Mouse (Mus musculus): ENCODE data around the gene Mbtps2. TPM values are rescaled to one million over a fixed set of nuclear protein-coding genes. Genes with fewer than 3 reads are reported as not detected.

Gene Mbtps2
- 16.4 and 24.3 TPM in 2 replicates for total RNA-seq (2014; rRNA removed)
- 18.9 and 23.4 TPM in 2 replicates for polyA plus RNA-seq (2015; fragmentation: Nextera tagmentation; extraction: Ambion mirVana)

DNA sequence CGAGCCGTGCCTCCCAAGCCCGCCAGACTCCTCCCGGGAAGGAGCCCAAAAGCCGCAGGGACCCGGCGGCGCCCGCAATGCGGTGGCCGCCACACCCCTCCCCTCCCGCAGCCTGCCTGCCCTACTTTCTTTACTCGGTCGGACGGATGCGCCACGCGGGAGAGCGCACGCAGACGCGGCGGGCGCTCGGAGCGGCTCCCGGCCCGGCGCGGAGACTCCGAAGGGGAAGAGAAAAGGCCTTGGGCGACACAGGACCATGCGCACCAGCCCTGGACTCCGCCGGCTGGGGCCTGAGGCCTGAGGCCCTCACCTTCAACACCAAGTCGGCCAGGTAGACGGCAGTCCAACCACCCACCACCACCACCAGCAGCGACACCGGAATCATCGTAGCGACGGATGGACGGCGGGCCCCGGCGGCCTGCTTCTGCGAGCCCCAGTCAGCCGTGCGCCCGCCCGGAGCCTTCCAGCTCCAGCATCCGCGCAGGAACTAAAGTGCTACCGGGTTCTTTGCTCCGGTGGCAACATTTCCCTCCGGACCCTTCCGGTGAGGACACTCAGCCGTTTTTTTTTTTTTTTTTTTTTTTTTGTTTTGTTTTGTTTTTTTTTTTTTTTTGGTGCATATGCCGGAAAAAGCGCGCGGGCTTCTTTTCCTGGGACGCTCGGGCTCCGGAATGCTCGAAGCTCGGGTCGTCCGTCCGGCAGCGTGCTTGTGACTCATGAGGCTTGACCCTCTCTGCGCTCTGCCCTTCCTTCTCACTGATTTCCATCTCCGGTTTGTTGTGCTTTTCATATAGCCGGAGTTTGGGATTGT lies at the start of gene Mbtps2:
TSS of gene Mbtps2 (minus strand) at position 530 of the 811 bp plus-strand sequence.
- Histone ChIP-seq H3K27me3 (ENCODE audit: insufficient read depth, low read length) (no peaks in the 10 kb centered on the region), H3K4me3 (ENCODE audit: low read depth, low read length) (peak within 1 kb of the TSS; percentile 58), H3K4me2 (ENCODE audit: low read depth, low read length, poor library complexity, severe bottlenecking) (peak within 1 kb of the TSS; percentile 49), H3K9me3 (ENCODE audit: low read length) (no peaks in the 10 kb centered on the region), H3K4me1 (ENCODE audit: insufficient read depth, low read length) (no peaks in the 10 kb centered on the region), H3K27ac (ENCODE audit: low read depth, low read length) (peak within 1 kb of the TSS; percentile 86), H3K9ac (replicated peaks; ENCODE audit: low read length, poor library complexity, severe bottlenecking) (peak within 1 kb of the TSS; percentile 77), H3K36me3 (ENCODE audit: insufficient read depth, low read length) (no peaks in the 10 kb centered on the region)
- WGBS: 24% methylated on average over 52 of the region's 74 CpGs
- peak; percentile 89 for ATAC-seq (ENCODE audit: low FRiP score)
- DNase-seq (ENCODE audit: low spot score): peak; percentile 74
- no peak for TF ChIP-seq CTCF (IDR thresholded peaks at IDR 0.05)

DNA sequence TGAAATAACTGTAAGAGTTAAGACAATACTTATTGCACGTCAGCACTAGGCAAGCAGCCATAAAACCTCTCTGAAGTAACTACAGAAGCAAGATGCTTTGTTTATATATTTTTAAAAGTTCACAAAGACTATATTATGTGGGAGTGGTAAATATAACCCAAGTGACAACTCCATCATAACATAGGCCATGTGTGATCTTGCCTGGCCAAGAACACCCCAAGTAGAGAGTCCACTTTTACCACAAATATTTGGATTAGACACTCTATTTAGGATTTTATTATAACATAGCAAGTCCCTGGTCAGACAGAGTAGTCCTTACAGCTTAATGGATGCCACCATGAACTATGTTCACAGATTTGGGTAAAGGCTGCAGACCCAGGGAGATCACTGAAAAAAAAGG lies 47.9 kb upstream of the Mbtps2 start:
- Histone ChIP-seq H3K4me2 (ENCODE audit: low read depth, low read length, poor library complexity, severe bottlenecking) (no peak overlapping the region), H3K27me3 (ENCODE audit: insufficient read depth, low read length) (no peaks in the 10 kb centered on the region), H3K36me3 (ENCODE audit: insufficient read depth, low read length) (no peaks in the 10 kb centered on the region), H3K9me3 (ENCODE audit: low read length) (no peaks in the 10 kb centered on the region), H3K27ac (ENCODE audit: low read depth, low read length) (no peak overlapping the region), H3K4me3 (ENCODE audit: low read depth, low read length) (no peak overlapping the region), H3K4me1 (ENCODE audit: insufficient read depth, low read length) (no peaks in the 10 kb centered on the region), H3K9ac (replicated peaks; ENCODE audit: low read length, poor library complexity, severe bottlenecking) (no peak overlapping the region)
- ATAC-seq (ENCODE audit: low FRiP score) (no peak), DNase-seq (ENCODE audit: low spot score) (no peak)
- TF ChIP-seq CTCF (IDR thresholded peaks at IDR 0.05): no peak
- 83% methylated on average over 1 of the region's 1 CpGs for WGBS

DNA sequence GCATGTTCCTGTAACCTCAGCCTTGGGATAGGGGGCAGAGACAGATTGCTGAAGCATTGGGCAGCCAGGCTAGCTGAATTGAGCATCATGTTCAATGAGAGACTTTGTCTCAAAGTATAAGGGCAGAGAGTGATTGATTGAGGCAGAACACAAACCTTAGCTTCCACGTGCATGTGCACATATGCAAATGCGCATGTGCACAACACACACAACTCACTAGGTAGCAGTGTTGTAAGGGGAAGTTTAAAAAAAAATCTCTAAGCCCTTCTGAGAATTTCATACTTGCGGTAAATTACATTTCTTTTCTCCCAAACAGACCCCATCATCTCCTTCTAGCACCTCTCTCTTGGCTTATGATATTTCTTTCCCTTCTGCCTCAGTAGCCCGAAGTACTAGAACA lies 46.2 kb upstream of the Mbtps2 start:
- Histone ChIP-seq H3K36me3 (ENCODE audit: insufficient read depth, low read length) (no peaks in the 10 kb centered on the region), H3K9me3 (ENCODE audit: low read length) (no peaks in the 10 kb centered on the region), H3K27ac (ENCODE audit: low read depth, low read length) (no peak overlapping the region), H3K4me1 (ENCODE audit: insufficient read depth, low read length) (no peaks in the 10 kb centered on the region), H3K9ac (replicated peaks; ENCODE audit: low read length, poor library complexity, severe bottlenecking) (no peak overlapping the region), H3K4me2 (ENCODE audit: low read depth, low read length, poor library complexity, severe bottlenecking) (no peak overlapping the region), H3K4me3 (ENCODE audit: low read depth, low read length) (no peak overlapping the region), H3K27me3 (ENCODE audit: insufficient read depth, low read length) (no peaks in the 10 kb centered on the region)
- 74% methylated on average over 4 of the region's 4 CpGs for whole genome bisulfite sequencing
- no peak for TF ChIP-seq CTCF (IDR thresholded peaks at IDR 0.05)
- ATAC-seq (ENCODE audit: low FRiP score) (no peak), DNase-seq (ENCODE audit: low spot score) (no peak)

DNA sequence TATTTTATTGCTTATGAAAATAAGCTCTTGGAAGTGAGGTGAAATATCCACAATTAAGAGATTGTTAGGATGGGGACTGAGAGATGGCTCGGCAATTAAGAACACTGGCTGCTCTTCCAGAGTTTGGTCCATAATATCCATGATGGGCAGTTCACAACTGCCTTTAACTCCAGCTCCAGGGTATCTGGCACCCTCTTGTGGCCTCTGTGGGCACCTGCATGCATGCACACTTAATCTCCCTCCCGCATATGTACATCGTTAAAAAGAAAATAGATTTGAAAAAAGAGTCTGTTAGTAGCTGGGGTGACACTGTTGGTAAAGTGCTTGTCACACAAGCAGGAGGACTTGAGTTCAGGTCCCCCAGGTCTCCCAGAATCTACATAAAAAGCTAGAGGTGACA lies 45.8 kb upstream of the Mbtps2 start:
- H3K27ac ChIP-seq (ENCODE audit: low read depth, low read length): no peak overlapping the region
- 27% methylated on average over 3 of the region's 3 CpGs for whole genome bisulfite sequencing
- no peak for ATAC-seq (ENCODE audit: low FRiP score)

DNA sequence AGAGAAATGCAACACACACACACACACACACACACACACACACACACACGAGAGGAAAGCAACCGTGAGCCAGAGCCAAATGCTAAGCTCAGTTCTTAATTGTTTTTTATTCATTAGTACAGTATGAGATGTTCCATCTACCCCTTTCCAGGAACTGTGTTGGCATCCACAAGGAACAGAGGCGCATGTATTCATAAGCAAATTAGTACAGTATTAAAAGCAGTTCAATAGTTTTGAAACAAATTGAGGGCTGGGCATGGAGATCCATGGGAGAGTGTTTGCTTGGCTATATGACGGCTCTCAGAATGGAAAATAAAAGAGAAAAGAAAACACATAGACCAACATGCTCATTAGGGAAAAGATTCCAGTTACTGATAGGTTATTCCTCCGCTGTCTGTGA lies 44.3 kb upstream of the Mbtps2 start:
- WGBS: 79% methylated on average over 5 of the region's 5 CpGs
- no peak overlapping the region for H3K4me3 ChIP-seq (ENCODE audit: low read depth, low read length)
- ATAC-seq (ENCODE audit: low FRiP score) (no peak), DNase-seq (ENCODE audit: low spot score) (no peak)
- no peaks in the 10 kb centered on the region for H3K27me3 ChIP-seq (ENCODE audit: insufficient read depth, low read length)
- no peak for TF ChIP-seq CTCF (IDR thresholded peaks at IDR 0.05)
- H3K27ac ChIP-seq (ENCODE audit: low read depth, low read length): no peak overlapping the region
- no peaks in the 10 kb centered on the region for H3K36me3 ChIP-seq (ENCODE audit: insufficient read depth, low read length)
- H3K4me2 ChIP-seq (ENCODE audit: low read depth, low read length, poor library complexity, severe bottlenecking): no peak overlapping the region
- H3K4me1 ChIP-seq (ENCODE audit: insufficient read depth, low read length): no peaks in the 10 kb centered on the region
- H3K9ac ChIP-seq (replicated peaks; ENCODE audit: low read length, poor library complexity, severe bottlenecking): no peak overlapping the region
- H3K9me3 ChIP-seq (ENCODE audit: low read length): no peaks in the 10 kb centered on the region

More for the DNA sequence above, 45.8 kb upstream of the Mbtps2 start:
- peak; percentile 82 for TF ChIP-seq CTCF (IDR thresholded peaks at IDR 0.05)
- H3K4me2 ChIP-seq (ENCODE audit: low read depth, low read length, poor library complexity, severe bottlenecking): no peak overlapping the region
- no peaks in the 10 kb centered on the region for H3K4me1 ChIP-seq (ENCODE audit: insufficient read depth, low read length)
- DNase-seq (ENCODE audit: low spot score): peak; percentile 51
- H3K9ac ChIP-seq (replicated peaks; ENCODE audit: low read length, poor library complexity, severe bottlenecking): no peak overlapping the region
- H3K27me3 ChIP-seq (ENCODE audit: insufficient read depth, low read length): no peaks in the 10 kb centered on the region
- no peak overlapping the region for H3K4me3 ChIP-seq (ENCODE audit: low read depth, low read length)
- no peaks in the 10 kb centered on the region for H3K9me3 ChIP-seq (ENCODE audit: low read length)
- no peaks in the 10 kb centered on the region for H3K36me3 ChIP-seq (ENCODE audit: insufficient read depth, low read length)

DNA sequence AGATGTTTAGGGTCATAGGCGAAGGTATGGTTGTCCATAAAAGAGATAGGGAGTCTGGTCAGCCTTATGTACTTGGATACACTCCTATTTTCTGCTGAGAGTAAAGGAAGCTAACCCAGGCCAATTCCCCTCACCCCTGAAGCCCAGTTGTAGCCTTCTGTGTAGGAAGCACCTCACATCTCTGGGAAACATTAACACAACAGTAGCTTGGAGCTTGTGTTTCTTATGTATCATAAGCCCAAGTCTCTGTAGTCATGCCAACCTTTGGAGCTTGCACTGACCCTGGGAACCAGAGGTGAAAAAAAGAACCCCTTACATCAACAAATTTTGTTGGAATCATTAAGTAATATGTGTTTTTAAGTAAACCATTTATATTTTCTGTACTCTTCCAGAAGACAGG lies 38.7 kb upstream of the Mbtps2 start:
- Histone ChIP-seq H3K27me3 (ENCODE audit: insufficient read depth, low read length) (no peaks in the 10 kb centered on the region), H3K27ac (ENCODE audit: low read depth, low read length) (no peak overlapping the region), H3K4me2 (ENCODE audit: low read depth, low read length, poor library complexity, severe bottlenecking) (no peak overlapping the region), H3K9ac (replicated peaks; ENCODE audit: low read length, poor library complexity, severe bottlenecking) (no peak overlapping the region), H3K4me1 (ENCODE audit: insufficient read depth, low read length) (no peaks in the 10 kb centered on the region), H3K36me3 (ENCODE audit: insufficient read depth, low read length) (no peaks in the 10 kb centered on the region), H3K4me3 (ENCODE audit: low read depth, low read length) (no peak overlapping the region), H3K9me3 (ENCODE audit: low read length) (no peaks in the 10 kb centered on the region)
- DNase-seq (ENCODE audit: low spot score): no peak
- TF ChIP-seq CTCF (IDR thresholded peaks at IDR 0.05): no peak
- 70% methylated on average over 1 of the region's 1 CpGs for WGBS
- no peak for ATAC-seq (ENCODE audit: low FRiP score)
